Mouse (Mus musculus) testis, adult 2 months (tissue): ENCODE measurements around the gene Prnp. TPM values are rescaled to one million over a fixed set of nuclear protein-coding genes. Genes with fewer than 3 reads are reported as not detected.

ENCODE experiments used
- H3K27ac ChIP-seq: fragments of 200-500 bp; 2 replicates; pipeline ENCODE4 v1.5.1; 2012; ENCODE audit warnings: low read depth, low read length; ENCODE audit not compliant: control insufficient read depth, insufficient read depth
- H3K27me3 ChIP-seq: fragments of 200-500 bp; 2 replicates; pipeline ENCODE4 v1.6.1; 2012; ENCODE audit warnings: mild to moderate bottlenecking, low read length, moderate library complexity; ENCODE audit not compliant: control insufficient read depth, insufficient read depth
- H3K36me3 ChIP-seq: fragments of 200-500 bp; 2 replicates; pipeline ENCODE4 v1.6.1; 2012; ENCODE audit warnings: mild to moderate bottlenecking, low read length; ENCODE audit not compliant: control insufficient read depth, insufficient read depth
- H3K4me1 ChIP-seq: fragments of 200-500 bp; 2 replicates; pipeline ENCODE4 v1.6.1; 2012; ENCODE audit warnings: low read length; ENCODE audit not compliant: control insufficient read depth, insufficient read depth
- H3K4me3 ChIP-seq: fragments of 200-500 bp; 2 replicates; pipeline ENCODE4 v1.5.1; 2012; ENCODE audit warnings: low read depth, mild to moderate bottlenecking, low read length, moderate library complexity, mixed read lengths; ENCODE audit not compliant: control insufficient read depth
- CTCF ChIP-seq: fragments of 200-500 bp; IDR thresholded peaks from 2 replicates; pipeline ENCODE4 v1.5.1; 2012; ENCODE audit warnings: low read depth, mild to moderate bottlenecking, inconsistent platforms, low read length, moderate library complexity; ENCODE audit not compliant: control insufficient read depth, insufficient read depth, insufficient replicate concordance
- POLR2A ChIP-seq: fragments of 200-500 bp; IDR thresholded peaks from 2 replicates; pipeline ENCODE4 v1.6.1; 2012; ENCODE audit warnings: low read depth, mild to moderate bottlenecking, inconsistent platforms, low read length, moderate library complexity; ENCODE audit not compliant: control insufficient read depth
- polyA plus RNA-seq: library from polyadenylated mRNA; depleted of rRNA; stranded (reverse); fragments of >200 nt; gene quantifications from 2 replicates; pipeline ENCODE4 v1.2.3, GENCODE M21; 2012

The Prnp gene
- polyA plus RNA-seq, 1 experiment: 14.5 TPM

DNA sequence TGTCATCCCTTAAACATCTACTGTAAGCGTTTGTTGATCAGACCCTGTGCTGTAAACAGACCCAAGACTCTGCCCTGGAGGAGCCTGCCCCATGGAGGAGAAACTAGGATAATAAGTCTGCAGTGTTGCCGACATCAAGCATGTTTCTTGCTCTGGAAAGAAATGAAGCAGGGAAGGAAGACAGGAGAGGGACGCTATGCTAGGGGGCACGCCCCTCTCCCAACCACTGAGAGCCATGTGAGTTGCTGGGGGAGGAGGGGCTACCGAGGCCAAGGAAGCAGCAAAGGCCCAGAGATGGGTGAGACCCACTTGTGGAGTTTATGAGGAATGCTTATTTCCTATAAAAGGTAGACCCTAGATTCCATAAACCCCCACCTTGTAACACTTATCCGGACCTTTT is 23.3 kb downstream of the Prnp start:
- no peak for TF ChIP-seq POLR2A
- no peak for TF ChIP-seq CTCF
- peak overlapping the region; percentile 1; the same call in 1 of the 2 replicates for H3K27ac ChIP-seq
- H3K27me3 ChIP-seq: no peaks in the 10 kb centered on the region
- no peaks in the 10 kb centered on the region for H3K36me3 ChIP-seq
- H3K4me3 ChIP-seq: no peak overlapping the region
- no peaks in the 10 kb centered on the region for H3K4me1 ChIP-seq

DNA sequence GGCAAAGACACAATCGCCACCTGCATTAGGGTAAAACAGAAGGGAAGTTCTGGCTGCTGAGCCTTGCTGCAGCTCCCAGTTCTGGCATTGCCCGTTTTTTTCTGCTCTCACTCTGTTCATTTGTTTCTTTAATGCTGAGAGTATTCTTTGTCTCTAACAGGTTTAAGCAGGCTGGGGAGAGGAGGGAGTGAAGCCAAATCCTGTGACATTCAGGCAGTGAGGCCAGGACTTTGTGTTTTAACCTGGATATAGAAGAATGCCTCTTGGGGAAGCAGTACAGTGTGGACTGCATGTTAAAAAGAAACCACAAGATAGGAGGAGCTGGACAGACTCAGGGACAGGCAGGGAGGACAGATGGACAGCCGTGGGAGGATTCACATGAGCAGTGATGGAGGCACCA is 23.9 kb downstream of the Prnp start:
- Histone ChIP-seq H3K4me1 (no peaks in the 10 kb centered on the region), H3K27me3 (no peaks in the 10 kb centered on the region), H3K4me3 (no peak overlapping the region), H3K27ac (peak overlapping the region; percentile 52; the same call in 1 of the 2 replicates), H3K36me3 (no peaks in the 10 kb centered on the region)
- no peak for TF ChIP-seq POLR2A
- no peak for TF ChIP-seq CTCF

DNA sequence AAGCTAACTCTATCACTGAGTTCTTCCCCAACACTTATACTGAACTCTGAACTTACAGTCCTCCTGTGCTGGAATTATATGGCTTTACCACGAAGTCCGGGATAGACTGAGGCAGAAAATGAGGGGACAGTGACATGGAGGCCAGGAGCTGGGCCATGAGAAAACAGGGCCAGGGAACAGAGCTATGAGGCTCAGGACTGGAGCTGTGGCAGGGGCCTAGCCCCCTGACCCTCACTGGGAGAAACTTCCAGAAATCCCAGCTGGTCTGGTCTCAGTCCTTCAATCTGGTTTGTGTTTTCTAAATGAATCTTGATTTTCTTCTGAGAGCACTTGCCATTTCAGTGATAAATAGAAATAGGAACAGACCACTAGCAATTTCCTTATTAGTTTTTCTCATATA is 24.5 kb downstream of the Prnp start:
- Histone ChIP-seq H3K4me1 (no peaks in the 10 kb centered on the region), H3K36me3 (no peaks in the 10 kb centered on the region), H3K27ac (no peak overlapping the region), H3K4me3 (no peak overlapping the region), H3K27me3 (no peaks in the 10 kb centered on the region)
- TF ChIP-seq CTCF (no peak), POLR2A (no peak)

DNA sequence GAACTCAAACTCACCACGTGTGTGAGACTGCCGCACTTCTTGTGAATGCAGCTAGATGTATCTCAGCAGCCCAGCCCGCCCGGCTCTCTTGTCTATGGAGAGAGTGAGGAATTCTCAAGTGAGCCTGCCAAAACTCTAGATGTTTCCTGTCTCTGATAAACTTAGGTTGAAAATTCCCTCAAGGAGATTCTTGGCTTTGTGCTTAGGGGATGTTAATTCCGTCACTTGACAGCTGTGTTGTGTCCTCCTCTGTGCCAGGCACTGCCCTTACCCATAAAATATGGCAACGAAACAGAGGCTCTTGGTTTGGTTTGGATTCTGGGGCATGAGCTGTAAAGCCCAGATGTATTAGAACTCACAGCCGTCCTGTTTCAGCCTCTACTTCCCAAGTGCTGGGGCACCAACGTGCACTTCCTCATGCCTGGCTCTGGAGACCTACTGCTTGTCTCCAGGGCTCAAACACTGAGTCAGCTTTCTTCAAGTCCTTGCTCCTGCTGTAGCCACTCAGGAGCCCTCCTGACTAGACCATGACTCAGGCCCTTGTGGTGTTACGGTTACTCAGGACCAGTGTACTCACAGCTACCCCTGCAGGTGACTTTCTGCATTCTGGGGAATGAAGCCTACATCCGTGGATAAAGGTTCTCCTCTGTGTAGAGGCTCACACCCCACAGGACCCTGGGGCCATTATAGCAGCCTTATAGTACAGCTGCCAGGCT is 25.8 kb downstream of the Prnp start:
- no peak overlapping the region for H3K27ac ChIP-seq
- no peaks in the 10 kb centered on the region for H3K27me3 ChIP-seq
- H3K4me1 ChIP-seq: no peaks in the 10 kb centered on the region
- no peak overlapping the region for H3K4me3 ChIP-seq
- TF ChIP-seq CTCF: no peak
- TF ChIP-seq POLR2A: no peak
- no peaks in the 10 kb centered on the region for H3K36me3 ChIP-seq

DNA sequence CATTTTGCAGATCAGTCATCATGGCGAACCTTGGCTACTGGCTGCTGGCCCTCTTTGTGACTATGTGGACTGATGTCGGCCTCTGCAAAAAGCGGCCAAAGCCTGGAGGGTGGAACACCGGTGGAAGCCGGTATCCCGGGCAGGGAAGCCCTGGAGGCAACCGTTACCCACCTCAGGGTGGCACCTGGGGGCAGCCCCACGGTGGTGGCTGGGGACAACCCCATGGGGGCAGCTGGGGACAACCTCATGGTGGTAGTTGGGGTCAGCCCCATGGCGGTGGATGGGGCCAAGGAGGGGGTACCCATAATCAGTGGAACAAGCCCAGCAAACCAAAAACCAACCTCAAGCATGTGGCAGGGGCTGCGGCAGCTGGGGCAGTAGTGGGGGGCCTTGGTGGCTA is 26.7 kb downstream of the Prnp start:
- Histone ChIP-seq H3K4me3 (no peak overlapping the region), H3K4me1 (no peaks in the 10 kb centered on the region), H3K36me3 (no peaks in the 10 kb centered on the region), H3K27me3 (no peaks in the 10 kb centered on the region), H3K27ac (no peak overlapping the region)
- no peak for TF ChIP-seq CTCF
- no peak for TF ChIP-seq POLR2A

DNA sequence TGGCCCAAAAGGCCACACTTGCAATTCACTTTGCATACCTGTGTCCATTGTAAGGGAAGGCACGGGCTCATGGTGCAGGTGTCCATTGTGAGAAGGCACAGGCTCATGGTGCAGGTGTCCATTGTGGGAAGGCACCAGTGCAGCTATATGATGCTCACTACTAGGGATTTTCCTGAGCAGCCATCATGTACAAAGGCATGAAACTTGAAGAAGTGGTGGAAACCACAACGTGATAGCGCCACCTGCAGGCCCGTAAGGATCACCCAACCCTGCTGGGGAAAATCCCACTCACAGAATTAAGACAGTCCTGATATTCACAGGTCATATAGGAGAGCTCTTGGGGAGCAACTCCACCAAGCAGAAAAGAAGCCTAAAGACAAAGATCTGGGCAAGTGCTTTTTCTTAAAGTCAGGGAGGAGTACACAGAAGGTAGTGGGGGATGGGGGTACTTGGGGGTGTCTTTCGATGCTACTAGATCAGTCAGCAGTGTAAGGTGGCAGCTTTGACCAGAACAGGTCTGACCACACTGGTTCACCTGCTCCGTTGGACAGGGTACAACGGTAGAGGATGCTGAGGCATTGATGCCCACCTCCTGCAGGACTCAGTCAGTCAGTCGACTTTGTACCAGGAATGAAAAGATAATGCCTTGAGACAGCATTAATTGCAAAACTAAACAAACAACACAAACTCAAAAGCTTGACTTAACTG is 29.8 kb downstream of the Prnp start:
- Histone ChIP-seq H3K4me3 (no peak overlapping the region), H3K36me3 (no peaks in the 10 kb centered on the region), H3K27ac (no peak overlapping the region), H3K4me1 (no peaks in the 10 kb centered on the region), H3K27me3 (no peaks in the 10 kb centered on the region)
- TF ChIP-seq POLR2A: no peak
- TF ChIP-seq CTCF: peak; percentile 57; the same call in 1 of the 2 replicates

DNA sequence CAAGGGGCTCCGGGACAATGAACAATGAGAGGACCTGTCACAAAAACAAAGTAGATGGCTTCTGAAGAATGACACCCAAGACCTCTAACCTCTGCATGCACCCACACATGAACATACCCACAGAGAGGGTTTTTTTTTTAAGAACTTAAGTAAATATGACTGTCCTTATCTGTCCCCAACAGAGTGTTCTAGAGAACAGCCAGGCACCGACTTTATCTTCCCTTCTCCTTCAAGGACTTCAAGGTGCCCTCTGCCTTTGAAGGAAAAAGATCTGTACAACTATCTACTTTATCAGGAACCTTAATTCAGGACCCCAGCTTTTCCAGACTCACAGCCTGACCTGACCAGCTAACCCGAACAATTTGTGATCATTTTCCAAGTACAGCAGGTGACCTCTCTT is 30.8 kb downstream of the Prnp start:
- Histone ChIP-seq H3K4me3 (no peak overlapping the region), H3K36me3 (no peaks in the 10 kb centered on the region), H3K27ac (no peak overlapping the region), H3K27me3 (no peaks in the 10 kb centered on the region), H3K4me1 (no peaks in the 10 kb centered on the region)
- TF ChIP-seq CTCF: no peak
- TF ChIP-seq POLR2A: no peak
